Mouse (Mus musculus) adrenal gland (tissue): ENCODE measurements around the gene Washc3.

Source experiments
- intact Hi-C: fragments of 180-260 bp; cut with DNase I; formaldehyde crosslinking; loops from one replicate; pipeline ENCODE4 v1.15.1; 2025

Washc3 gene

DNA sequence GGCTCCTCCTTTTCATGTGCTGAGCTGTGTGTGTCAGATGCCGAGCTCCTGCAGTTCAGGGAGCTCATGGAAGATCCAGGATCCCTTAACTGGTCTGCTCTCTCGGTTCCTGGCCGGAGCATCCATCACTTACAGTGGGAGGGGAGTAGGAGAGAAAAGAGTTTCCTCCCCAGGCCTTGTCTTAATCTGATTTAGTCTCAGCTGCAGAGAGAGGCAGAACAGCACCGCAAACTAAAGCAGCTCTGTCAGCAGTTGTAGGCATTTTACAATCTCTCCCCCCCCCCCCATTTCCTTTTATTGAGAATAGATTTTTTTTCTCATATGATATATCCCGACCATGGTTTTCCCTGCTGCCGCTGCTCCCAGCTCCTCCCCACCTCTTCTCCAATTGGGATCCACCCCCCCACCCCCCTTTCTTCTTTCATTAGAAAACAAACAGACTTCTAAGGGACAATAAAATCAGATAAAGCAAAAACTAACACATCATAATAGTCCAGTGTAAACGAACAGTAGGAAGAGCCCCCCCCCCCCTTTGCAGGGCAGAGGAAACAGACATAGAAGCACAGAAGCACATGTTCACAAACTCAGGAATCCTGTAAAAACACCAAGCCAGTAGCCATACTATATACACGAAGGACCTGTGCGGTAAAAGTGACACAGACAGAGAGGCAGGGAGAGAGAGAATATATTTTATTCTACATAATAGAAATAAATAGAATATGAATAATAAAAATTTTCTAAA, 51.4 kb downstream of the Washc3 start:
- intact Hi-C loops = no loop called here

DNA sequence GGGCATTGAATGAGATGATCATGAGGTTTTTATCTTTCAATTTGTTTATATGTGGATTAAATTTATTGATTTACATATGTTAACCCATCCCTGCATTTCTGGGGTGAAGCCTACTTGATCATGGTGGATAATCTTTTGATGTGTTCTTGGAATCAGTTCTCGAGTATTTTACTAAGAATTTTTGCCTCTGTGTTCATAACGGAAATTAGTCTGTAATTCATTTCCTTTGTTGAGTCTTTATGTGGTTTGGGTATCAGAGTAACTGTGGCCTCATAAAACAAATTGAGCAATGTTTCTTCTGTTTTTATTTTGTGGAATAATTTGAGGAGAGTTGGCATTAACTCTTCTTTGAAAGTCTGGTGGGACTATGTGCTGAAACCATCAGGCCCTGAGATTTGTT, 54.7 kb downstream of the Washc3 start:
- intact Hi-C loops = no loop called here

DNA sequence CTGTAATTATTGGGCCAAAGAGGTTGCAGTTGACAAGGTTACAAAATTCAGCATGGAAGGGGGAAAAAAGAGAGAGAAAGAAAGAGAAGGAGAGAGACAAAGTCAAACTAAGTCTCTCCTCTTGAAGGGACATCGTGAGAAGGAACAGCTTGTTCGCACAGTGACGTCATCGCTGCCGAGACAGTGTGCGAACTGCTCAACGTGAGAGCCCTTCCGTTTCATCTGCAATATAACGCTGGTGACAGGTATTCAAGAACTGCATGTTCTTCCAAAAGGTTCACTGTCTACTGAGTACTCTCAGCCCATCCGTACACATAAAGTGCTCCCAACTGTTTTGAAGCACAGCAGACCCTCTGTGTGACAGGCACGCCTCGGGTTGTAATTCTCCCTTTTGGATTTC, 59.4 kb downstream of the Washc3 start:
- intact Hi-C loops = no loop called here

DNA sequence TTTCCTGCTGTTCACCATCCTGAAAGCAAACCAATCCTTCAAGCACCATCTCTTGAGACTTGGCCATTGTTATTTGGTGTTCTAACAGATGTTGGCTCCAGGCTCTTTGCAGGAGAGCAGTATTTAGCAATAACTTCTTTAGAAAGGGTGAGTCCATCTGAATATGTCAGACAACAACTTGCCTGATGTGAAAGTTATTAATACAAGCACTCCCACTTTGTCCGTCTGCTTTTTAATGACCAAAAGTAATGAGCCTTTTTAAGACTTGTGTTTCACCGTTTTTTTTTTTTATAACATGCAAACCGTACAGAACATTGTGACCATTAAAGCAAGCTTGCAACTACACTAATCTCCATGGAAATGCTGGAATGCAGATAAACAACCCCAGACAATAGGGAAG, 60.3 kb downstream of the Washc3 start:
- intact Hi-C loops = no loop called here

DNA sequence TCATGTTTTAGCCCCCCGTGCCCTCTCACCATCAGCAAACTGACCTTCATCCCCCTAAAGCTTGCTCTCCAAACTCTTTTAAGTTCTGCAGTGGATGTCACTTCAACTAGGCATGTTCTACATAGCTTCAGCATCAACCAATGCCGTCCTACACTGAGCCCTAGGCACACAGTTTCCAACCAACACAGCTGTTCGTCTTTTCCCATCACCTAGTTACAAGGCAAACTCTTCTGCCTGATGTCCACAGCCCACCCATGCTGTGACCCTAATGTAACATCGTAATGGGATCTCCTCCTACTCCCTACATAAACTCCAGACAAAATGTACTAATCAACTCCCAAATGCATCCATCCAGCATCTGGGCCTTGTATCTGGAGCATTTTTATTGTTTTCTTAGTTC, 62.5 kb downstream of the Washc3 start:
- intact Hi-C loops = no loop called here

DNA sequence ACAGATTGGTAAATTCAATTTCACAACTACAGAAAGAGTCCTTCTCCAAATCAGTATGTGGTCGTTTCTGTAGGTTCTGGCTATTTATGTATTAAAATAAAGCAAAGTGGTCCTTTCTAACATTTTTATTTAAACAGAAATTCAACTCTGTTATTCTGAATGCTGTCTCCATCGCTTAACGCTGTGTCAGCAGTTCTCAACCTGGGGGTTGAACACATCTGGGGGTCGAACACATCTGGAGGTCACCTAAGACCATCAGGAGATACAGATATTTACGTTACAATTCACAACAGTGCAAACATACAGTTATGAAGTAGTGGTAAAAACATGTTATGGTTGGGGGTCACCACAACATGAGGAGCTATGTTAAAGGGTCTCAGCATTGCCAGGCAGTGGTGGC, 73.2 kb downstream of the Washc3 start:
- intact Hi-C loops = no loop called here

DNA sequence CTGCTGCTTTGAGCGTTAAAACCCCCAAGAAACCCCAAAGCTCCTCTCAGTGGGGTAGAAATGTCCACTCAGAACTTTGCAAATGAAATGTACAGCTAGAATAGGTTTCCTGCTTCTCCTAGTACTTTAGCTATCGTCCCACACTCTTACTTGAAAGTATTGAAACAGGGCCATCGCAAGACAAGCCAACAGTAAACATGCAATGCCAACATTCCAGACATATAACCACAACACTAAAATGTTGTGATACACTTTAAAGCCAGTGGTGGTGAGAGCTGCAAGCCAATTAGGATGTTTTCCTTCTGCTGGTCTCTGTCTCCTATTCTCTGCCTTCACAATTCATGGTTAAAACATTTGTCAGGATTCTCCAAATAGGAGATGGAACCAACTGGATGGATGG, 80.8 kb downstream of the Washc3 start:
- intact Hi-C loops = no loop called here

DNA sequence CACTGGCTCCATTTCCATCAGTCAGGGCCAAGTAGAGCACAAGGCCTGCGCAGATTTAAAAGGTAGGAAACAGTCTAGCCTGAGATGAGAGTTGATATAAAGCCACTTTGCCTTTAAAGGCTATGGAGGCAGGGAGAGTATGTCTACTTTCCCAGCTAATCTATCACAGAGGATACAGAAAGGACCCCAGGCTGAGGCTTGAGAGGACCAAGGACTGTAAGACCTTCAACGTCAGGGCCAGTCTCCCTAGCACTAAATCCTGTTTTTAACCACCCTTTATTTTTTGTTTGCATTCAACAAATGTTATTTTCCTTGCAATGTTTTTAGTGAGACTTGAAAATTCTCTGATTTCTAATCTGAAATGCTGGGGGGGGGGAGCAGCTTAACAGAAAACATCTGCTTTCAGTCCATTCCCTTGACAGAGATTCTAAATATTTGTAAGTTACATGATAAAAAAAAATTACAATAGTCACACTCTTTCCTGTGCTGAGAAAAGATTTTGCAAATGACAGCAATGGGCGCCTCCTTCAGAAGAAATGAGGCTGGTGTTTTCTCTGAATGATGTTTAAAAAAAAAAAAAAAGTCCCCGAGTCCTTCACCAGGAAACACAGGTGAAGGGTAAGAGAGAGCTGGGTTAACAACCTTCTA, 83.6 kb downstream of the Washc3 start:
- intact Hi-C loops = no loop called here

DNA sequence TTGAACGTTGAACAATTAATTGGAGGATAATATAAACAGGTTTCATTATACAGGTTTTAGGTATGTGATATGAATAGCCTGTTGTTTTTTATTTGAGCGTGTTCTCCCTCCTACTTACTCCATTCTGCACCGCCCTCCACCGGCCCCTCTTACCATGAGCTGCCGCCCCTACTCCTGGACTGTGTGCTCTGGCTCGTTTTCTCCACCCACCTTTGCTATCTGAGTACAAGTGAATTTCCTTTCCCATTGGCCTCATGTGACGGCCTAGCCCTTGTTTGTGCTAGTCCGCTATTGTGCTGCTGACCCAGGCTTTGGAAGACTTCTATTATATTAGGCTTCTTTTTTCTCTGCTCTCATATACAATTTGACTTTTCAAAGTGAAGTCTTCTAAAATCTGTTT, 86.4 kb downstream of the Washc3 start:
- intact Hi-C loops = no loop called here

DNA sequence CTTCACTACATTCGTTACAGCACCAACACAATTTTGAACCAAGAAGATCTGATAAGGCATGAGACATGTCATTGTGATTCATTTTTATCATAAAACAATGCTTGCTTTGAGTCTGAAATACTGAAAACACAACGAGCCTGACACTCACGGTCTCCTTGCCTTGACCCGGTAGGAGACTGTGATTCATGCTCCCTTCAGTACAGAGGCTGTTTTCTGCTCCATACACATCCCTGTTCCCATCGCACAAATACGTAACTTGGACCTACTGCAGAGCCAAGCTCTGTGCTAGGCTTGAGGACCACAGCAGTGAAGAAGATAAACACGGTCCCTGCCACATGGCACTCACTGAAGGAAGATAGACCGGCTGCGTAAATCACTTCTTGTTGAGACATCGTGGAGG, 87.2 kb downstream of the Washc3 start:
- intact Hi-C loops = no loop called here

DNA sequence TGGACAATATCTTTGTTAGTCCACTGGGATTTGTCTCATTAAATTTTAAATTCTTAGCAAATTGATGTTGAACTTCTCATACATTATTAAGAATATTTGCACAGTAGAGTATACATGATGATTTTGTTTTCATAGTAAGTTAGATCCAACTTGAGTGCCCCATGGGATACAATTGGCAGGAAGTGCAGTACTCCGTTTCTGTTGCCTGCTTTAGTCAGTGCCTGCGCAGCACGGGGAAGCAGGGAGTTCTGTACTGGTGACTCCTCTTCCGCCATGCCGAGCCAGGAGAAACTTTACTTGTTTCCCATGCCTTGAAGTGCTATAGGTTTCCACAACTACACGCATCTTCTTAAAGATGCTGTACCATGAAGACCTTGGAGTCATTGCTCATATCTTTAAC, 94.2 kb downstream of the Washc3 start:
- intact Hi-C loops = no loop called here
